Comparison of ENCODE assay signal across 15 mouse cellular contexts in genomic region chr10:62069398-62069797, GRCm38 (mm10).
DNase-seq lines count a peak whose midpoint lies in the region; ATAC-seq and TF ChIP-seq lines count a peak whose summit lies in the region.
"Had no signal": no experiment of that assay in that cellular context is flagged by ENCODE, and none has a peak within 500 bp of the region (broad histone marks: within the 10 kb centered on the region; RNA-seq: fewer than 3 reads in every experiment).

No protein-coding gene starts in this region.

- no peaks in the 10 kb centered on the region for H3K4me1 ChIP-seq in lung, embryonic 14.5 days (ENCODE audit: insufficient read depth)
- no peaks in the 10 kb centered on the region; the same call in 1 of the 2 replicates for H3K4me1 ChIP-seq in lung, postnatal 0 days (ENCODE audit: insufficient read depth, low read depth, low read length)
- H3K4me1 ChIP-seq in lung, adult 2 months (ENCODE audit: control insufficient read depth, insufficient read depth, low read length), result no peaks in the 10 kb centered on the region
- H3K4me1 ChIP-seq: embryonic facial prominence, embryonic 10.5 days; forebrain, embryonic 13.5 days; forebrain, embryonic 15.5 days had no signal

- H3K4me2 ChIP-seq in lung, embryonic 14.5 days, result no peak overlapping the region
- H3K4me2 ChIP-seq in lung, postnatal 0 days (replicated peaks; ENCODE audit: low read depth, low read length), result no peak overlapping the region
- H3K4me2 ChIP-seq: embryonic facial prominence, embryonic 12.5 days; forebrain, embryonic 13.5 days; forebrain, embryonic 15.5 days had no signal

- no peak overlapping the region for H3K4me3 ChIP-seq in lung, embryonic 14.5 days (ENCODE audit: low read depth, low read length)
- no peak overlapping the region for H3K4me3 ChIP-seq in lung, postnatal 0 days (ENCODE audit: low read depth, low read length)
- H3K4me3 ChIP-seq in lung, adult 2 months (replicated peaks; ENCODE audit: extremely low read depth, low read depth, low read length), result no peak overlapping the region
- no peak overlapping the region for H3K4me3 ChIP-seq in layer of hippocampus, adult 2 months
- H3K4me3 ChIP-seq: embryonic facial prominence, embryonic 10.5 days; embryonic facial prominence, embryonic 12.5 days; forebrain, embryonic 13.5 days; forebrain, embryonic 15.5 days had no signal

- no peaks in the 10 kb centered on the region for H3K9me3 ChIP-seq in lung, embryonic 14.5 days (ENCODE audit: low read depth, low read length)
- H3K9me3 ChIP-seq in lung, postnatal 0 days (ENCODE audit: low read length), result no peaks in the 10 kb centered on the region
- H3K9me3 ChIP-seq: embryonic facial prominence, embryonic 10.5 days; embryonic facial prominence, embryonic 12.5 days; forebrain, embryonic 13.5 days; forebrain, embryonic 15.5 days had no signal

- TF ChIP-seq EP300 in lung, postnatal 0 days (IDR thresholded peaks at IDR 0.05), result no peak

- peak; percentile 12 for DNase-seq in lung, embryonic 14.5 days
- DNase-seq in lung, adult 18-20 months, result no peak
- peak; percentile 56 for DNase-seq in lung, postnatal 0 days (ENCODE audit: low spot score)
- DNase-seq in lung, adult 2 months, result no peak
- peak; percentile 8 for DNase-seq in lung, postnatal 14 days
- DNase-seq in gastrocnemius, postnatal 36 days, result no peak
- DNase-seq in layer of hippocampus, adult 2 months (ENCODE audit: low spot score in 2 of 2), result no peak
- DNase-seq: adrenal gland, adult 2 months; adrenal gland, postnatal 10 days; adrenal gland, postnatal 25 days; cerebellum, adult 11 months had no signal

- 51% methylated on average over 7 of the region's 7 CpGs for WGBS in lung, embryonic 14.5 days
- WGBS in lung, postnatal 0 days, result 43% methylated on average over 7 of the region's 7 CpGs
- 44% methylated on average over 7 of the region's 7 CpGs for WGBS in lung, adult 2 months

- H3K27me3 ChIP-seq in lung, embryonic 14.5 days (ENCODE audit: insufficient read depth, low read length), result no peaks in the 10 kb centered on the region
- no peaks in the 10 kb centered on the region for H3K27me3 ChIP-seq in lung, postnatal 0 days (replicated peaks; ENCODE audit: insufficient read depth, low read length)
- H3K27me3 ChIP-seq: embryonic facial prominence, embryonic 12.5 days; forebrain, embryonic 15.5 days had no signal

- TF ChIP-seq CTCF in lung, embryonic 14.5 days (IDR thresholded peaks at IDR 0.05; ENCODE audit: low read depth), result no peak
- no peak for TF ChIP-seq CTCF in lung, postnatal 0 days (IDR thresholded peaks at IDR 0.05)
- no peak for TF ChIP-seq CTCF in lung, adult 2 months (IDR thresholded peaks at IDR 0.05; ENCODE audit: insufficient read depth, low read length)
- no peak for TF ChIP-seq CTCF in layer of hippocampus, adult 2 months (conservative IDR thresholded peaks at IDR 0.05)

- H3K27ac ChIP-seq in lung, embryonic 14.5 days (ENCODE audit: low read depth), result no peak overlapping the region
- no peak overlapping the region for H3K27ac ChIP-seq in lung, postnatal 0 days (ENCODE audit: low read length)
- H3K27ac ChIP-seq in layer of hippocampus, adult 2 months, result no peak overlapping the region
- H3K27ac ChIP-seq: embryonic facial prominence, embryonic 10.5 days; embryonic facial prominence, embryonic 12.5 days; forebrain, embryonic 13.5 days; forebrain, embryonic 15.5 days had no signal

- no peak overlapping the region for H3K9ac ChIP-seq in lung, embryonic 14.5 days
- H3K9ac ChIP-seq in lung, postnatal 0 days (replicated peaks; ENCODE audit: low read depth), result no peak overlapping the region
- H3K9ac ChIP-seq: embryonic facial prominence, embryonic 12.5 days; forebrain, embryonic 13.5 days; forebrain, embryonic 15.5 days had no signal

- H3K36me3 ChIP-seq in lung, embryonic 14.5 days (ENCODE audit: insufficient read depth), result no peaks in the 10 kb centered on the region
- H3K36me3 ChIP-seq in lung, postnatal 0 days (ENCODE audit: insufficient read depth, low read length), result no peaks in the 10 kb centered on the region
- H3K36me3 ChIP-seq: embryonic facial prominence, embryonic 10.5 days; embryonic facial prominence, embryonic 12.5 days; forebrain, embryonic 15.5 days had no signal

- intact Hi-C loops in gastrocnemius, postnatal 36 days (cut with DNase I), result no loop called here

- ATAC-seq in lung, embryonic 14.5 days (ENCODE audit: insufficient read depth), result no peak
- ATAC-seq in lung, postnatal 0 days, result peak; percentile 75
- ATAC-seq: forebrain, embryonic 13.5 days; forebrain, embryonic 15.5 days had no signal

- TF ChIP-seq POLR2A in lung, adult 2 months (IDR thresholded peaks at IDR 0.05; ENCODE audit: borderline replicate concordance, extremely low read depth, low read depth, low read length), result no peak

Comparison
In these comparisons a context has a peak if more than half of its experiments do, and no peak if none do; other contexts are left out.
1. DNase-seq: peak in lung, embryonic 14.5 days (single experiment), lung, postnatal 0 days (single experiment) and lung, postnatal 14 days (single experiment); none in lung, adult 18-20 months (0 of 2), lung, adult 2 months (single experiment), gastrocnemius, postnatal 36 days (0 of 2) and layer of hippocampus, adult 2 months (0 of 2).